In genomic region chr9:47288587-47289199, GRCm38 (mm10) we compare ENCODE assay signal across 18 mouse cellular contexts.
DNase-seq lines count a peak whose midpoint lies in the region; ATAC-seq and TF ChIP-seq lines count a peak whose summit lies in the region.
"Had no signal": no experiment of that assay in that cellular context is flagged by ENCODE, and none has a peak within 500 bp of the region (broad histone marks: within the 10 kb centered on the region; RNA-seq: fewer than 3 reads in every experiment).

No protein-coding gene starts in this region.

- TF ChIP-seq CTCF in testis, adult 2 months (IDR thresholded peaks at IDR 0.05; ENCODE audit: control insufficient read depth, insufficient read depth, insufficient replicate concordance, low read depth, low read length): peak; percentile 32; the same call in 1 of the 2 replicates
- no peak for TF ChIP-seq CTCF in stomach, postnatal 0 days (IDR thresholded peaks at IDR 0.05; ENCODE audit: low read depth)

- DNase-seq in hindbrain, embryonic 10.5 days (ENCODE audit: low spot score): peak; percentile 41
- no peak for DNase-seq in hindbrain, embryonic 14.5 days (ENCODE audit: low spot score)
- DNase-seq in testis, postnatal 14 days (ENCODE audit: low spot score): no peak
- peak; percentile 55 to 56 for DNase-seq in cerebellum, postnatal 36 days
- no peak for DNase-seq in spleen, postnatal 10 days (ENCODE audit: low spot score in 2 of 2)
- no peak for DNase-seq in stomach, postnatal 0 days (ENCODE audit: low spot score)
- DNase-seq in adrenal gland, adult 18-20 months (ENCODE audit: low spot score in 2 of 2): no peak
- DNase-seq: adrenal gland, postnatal 14 days; lung, embryonic 14.5 days; spleen, adult 18-20 months; thymus, postnatal 36 days had no signal

- H3K4me1 ChIP-seq in hindbrain, embryonic 10.5 days (replicated peaks): peaks cover 15% of the 10 kb centered on the region
- H3K4me1 ChIP-seq in hindbrain, embryonic 14.5 days (replicated peaks; ENCODE audit: control insufficient read depth, insufficient read depth, low read length): no peaks in the 10 kb centered on the region
- no peaks in the 10 kb centered on the region for H3K4me1 ChIP-seq in testis, adult 2 months (ENCODE audit: control insufficient read depth, insufficient read depth, low read length)
- peaks cover 3% of the 10 kb centered on the region; the same call in 1 of the 2 replicates for H3K4me1 ChIP-seq in stomach, postnatal 0 days (replicated peaks; ENCODE audit: control insufficient read depth, insufficient read depth)
- H3K4me1 ChIP-seq: heart, embryonic 13.5 days had no signal

- H3K36me3 ChIP-seq in hindbrain, embryonic 10.5 days: no peaks in the 10 kb centered on the region
- H3K36me3 ChIP-seq in hindbrain, embryonic 14.5 days (replicated peaks; ENCODE audit: control insufficient read depth, insufficient read depth): no peaks in the 10 kb centered on the region
- no peaks in the 10 kb centered on the region for H3K36me3 ChIP-seq in testis, adult 2 months (ENCODE audit: control insufficient read depth, insufficient read depth, low read length)
- H3K36me3 ChIP-seq in stomach, postnatal 0 days (ENCODE audit: control insufficient read depth, insufficient read depth, low read length): no peaks in the 10 kb centered on the region
- H3K36me3 ChIP-seq: heart, embryonic 13.5 days; kidney, embryonic 15.5 days; limb, embryonic 12.5 days had no signal

- H3K4me3 ChIP-seq in hindbrain, embryonic 10.5 days: no peak overlapping the region
- no peak overlapping the region for H3K4me3 ChIP-seq in hindbrain, embryonic 14.5 days (replicated peaks; ENCODE audit: low read length)
- H3K4me3 ChIP-seq in testis, adult 2 months (ENCODE audit: control insufficient read depth, low read depth, low read length): no peak overlapping the region
- no peak overlapping the region for H3K4me3 ChIP-seq in stomach, postnatal 0 days (ENCODE audit: low read depth, low read length)
- H3K4me3 ChIP-seq: heart, embryonic 13.5 days; kidney, embryonic 15.5 days; layer of hippocampus, adult 2 months; left cerebral cortex, adult 2 months; limb, embryonic 12.5 days had no signal

- no peak for TF ChIP-seq EP300 in stomach, postnatal 0 days (optimal IDR thresholded peaks at IDR 0.05)

- peaks cover 34% of the 10 kb centered on the region for H3K27me3 ChIP-seq in hindbrain, embryonic 10.5 days (ENCODE audit: insufficient read depth, poor library complexity, severe bottlenecking)
- H3K27me3 ChIP-seq in hindbrain, embryonic 14.5 days (ENCODE audit: control insufficient read depth, insufficient read depth, low read length): no peaks in the 10 kb centered on the region
- no peaks in the 10 kb centered on the region for H3K27me3 ChIP-seq in testis, adult 2 months (ENCODE audit: control insufficient read depth, insufficient read depth, low read length)
- no peaks in the 10 kb centered on the region for H3K27me3 ChIP-seq in stomach, postnatal 0 days (ENCODE audit: control insufficient read depth, insufficient read depth, low read length)
- H3K27me3 ChIP-seq: kidney, embryonic 15.5 days had no signal

- no peak for TF ChIP-seq POLR2A in testis, adult 2 months (IDR thresholded peaks at IDR 0.05; ENCODE audit: control insufficient read depth, low read depth, low read length)

- H3K4me2 ChIP-seq in hindbrain, embryonic 14.5 days (replicated peaks): no peak overlapping the region
- no peak overlapping the region for H3K4me2 ChIP-seq in stomach, postnatal 0 days (replicated peaks; ENCODE audit: low read depth)
- H3K4me2 ChIP-seq: heart, embryonic 13.5 days; kidney, embryonic 15.5 days; limb, embryonic 12.5 days; lung, embryonic 14.5 days had no signal

- H3K9ac ChIP-seq in hindbrain, embryonic 14.5 days: no peak overlapping the region
- H3K9ac ChIP-seq in stomach, postnatal 0 days (ENCODE audit: low read length): no peak overlapping the region
- H3K9ac ChIP-seq: heart, embryonic 13.5 days; kidney, embryonic 15.5 days; limb, embryonic 12.5 days; lung, embryonic 14.5 days had no signal

- H3K9me3 ChIP-seq in hindbrain, embryonic 10.5 days: no peaks in the 10 kb centered on the region
- no peaks in the 10 kb centered on the region for H3K9me3 ChIP-seq in hindbrain, embryonic 14.5 days (ENCODE audit: control insufficient read depth, low read length)
- H3K9me3 ChIP-seq in stomach, postnatal 0 days (ENCODE audit: control insufficient read depth, low read length): no peaks in the 10 kb centered on the region
- H3K9me3 ChIP-seq: heart, embryonic 13.5 days; kidney, embryonic 15.5 days; limb, embryonic 12.5 days had no signal

- H3K27ac ChIP-seq in hindbrain, embryonic 10.5 days: no peak overlapping the region
- no peak overlapping the region for H3K27ac ChIP-seq in hindbrain, embryonic 14.5 days
- no peak overlapping the region for H3K27ac ChIP-seq in testis, adult 2 months (ENCODE audit: control insufficient read depth, insufficient read depth, low read depth, low read length)
- no peak overlapping the region for H3K27ac ChIP-seq in stomach, postnatal 0 days (replicated peaks)
- H3K27ac ChIP-seq: heart, embryonic 13.5 days; kidney, embryonic 15.5 days; layer of hippocampus, adult 2 months; left cerebral cortex, adult 2 months; limb, embryonic 12.5 days had no signal

- WGBS in hindbrain, embryonic 10.5 days: 22% methylated on average over 7 of the region's 7 CpGs
- 36% methylated on average over 7 of the region's 7 CpGs for WGBS in hindbrain, embryonic 14.5 days
- WGBS in stomach, postnatal 0 days: 72% methylated on average over 7 of the region's 7 CpGs

- ATAC-seq in hindbrain, embryonic 14.5 days (ENCODE audit: low FRiP score): no peak
- no peak for ATAC-seq in stomach, postnatal 0 days (ENCODE audit: low FRiP score, low TSS enrichment)
- ATAC-seq: inflammation-experienced regulatory T-cells, adult 6 months had no signal

Comparison
In these comparisons a context has a peak if more than half of its experiments do, and no peak if none do; other contexts are left out.
1. DNase-seq: peak in hindbrain, embryonic 10.5 days (single experiment) and cerebellum, postnatal 36 days (2 of 2); none in hindbrain, embryonic 14.5 days (single experiment), testis, postnatal 14 days (single experiment), spleen, postnatal 10 days (0 of 2), stomach, postnatal 0 days (single experiment) and adrenal gland, adult 18-20 months (0 of 2).